Mouse (Mus musculus) hindbrain, embryonic 15.5 days (tissue): ENCODE results near the gene Sbsn. TPM values are rescaled to one million over a fixed set of nuclear protein-coding genes. Genes with fewer than 3 reads are reported as not detected.

Source experiments
- ATAC-seq: fragments of 200-750 bp; cut with Nextera tagmentation; 2 replicates; pipeline ENCODE4 v1.8.0; 2017; ENCODE audit warnings: low read depth, moderate number of reproducible peaks, moderate TSS enrichment; ENCODE audit not compliant: low FRiP score
- H3K27ac ChIP-seq: fragments of 300-500 bp; sonication (generic); replicated peaks from 2 replicates; pipeline ENCODE4 v1.5.1; 2015; ENCODE audit warnings: mild to moderate bottlenecking, inconsistent platforms
- H3K27me3 ChIP-seq: fragments of 300-500 bp; sonication (generic); 2 replicates; pipeline ENCODE4 v1.6.1; 2015; ENCODE audit warnings: control low read depth, inconsistent platforms
- H3K36me3 ChIP-seq: fragments of 300-500 bp; sonication (generic); 2 replicates; pipeline ENCODE4 v1.6.1; 2015; ENCODE audit warnings: control low read depth, inconsistent platforms
- H3K4me1 ChIP-seq: fragments of 300-500 bp; sonication (generic); replicated peaks from 2 replicates; pipeline ENCODE4 v1.6.1; 2015; ENCODE audit warnings: control low read depth, inconsistent platforms
- H3K4me2 ChIP-seq: fragments of 300-500 bp; sonication (generic); 2 replicates; pipeline ENCODE4 v1.6.1; 2015; ENCODE audit warnings: moderate library complexity, mild to moderate bottlenecking, inconsistent platforms
- H3K4me3 ChIP-seq: fragments of 300-500 bp; sonication (generic); 2 replicates; pipeline ENCODE4 v1.5.1; 2015; ENCODE audit warnings: mild to moderate bottlenecking, inconsistent platforms
- H3K9ac ChIP-seq: fragments of 300-500 bp; sonication (generic); 2 replicates; pipeline ENCODE4 v1.6.1; 2015; ENCODE audit warnings: inconsistent platforms
- H3K9me3 ChIP-seq: fragments of 300-500 bp; sonication (generic); 2 replicates; pipeline ENCODE4 v1.6.1; 2016; ENCODE audit warnings: control low read depth, inconsistent platforms
- WGBS: fragments of 180-500 bp; shearing (Covaris S2); methylation state at CpG from one replicate; pipeline ENCODE4 v1.1.7; 2015; 5-methylcytosine and 5-hydroxymethylcytosine counted together
- polyA plus RNA-seq: library from polyadenylated mRNA; unstranded; fragments of >200 nt; fragmentation: Nextera tagmentation; extraction: Ambion mirVana; gene quantifications from 2 replicates; pipeline ENCODE4 v1.2.1, GENCODE M21; 2015

Sbsn gene
- 2.2 TPM in 2 replicates for polyA plus RNA-seq

DNA sequence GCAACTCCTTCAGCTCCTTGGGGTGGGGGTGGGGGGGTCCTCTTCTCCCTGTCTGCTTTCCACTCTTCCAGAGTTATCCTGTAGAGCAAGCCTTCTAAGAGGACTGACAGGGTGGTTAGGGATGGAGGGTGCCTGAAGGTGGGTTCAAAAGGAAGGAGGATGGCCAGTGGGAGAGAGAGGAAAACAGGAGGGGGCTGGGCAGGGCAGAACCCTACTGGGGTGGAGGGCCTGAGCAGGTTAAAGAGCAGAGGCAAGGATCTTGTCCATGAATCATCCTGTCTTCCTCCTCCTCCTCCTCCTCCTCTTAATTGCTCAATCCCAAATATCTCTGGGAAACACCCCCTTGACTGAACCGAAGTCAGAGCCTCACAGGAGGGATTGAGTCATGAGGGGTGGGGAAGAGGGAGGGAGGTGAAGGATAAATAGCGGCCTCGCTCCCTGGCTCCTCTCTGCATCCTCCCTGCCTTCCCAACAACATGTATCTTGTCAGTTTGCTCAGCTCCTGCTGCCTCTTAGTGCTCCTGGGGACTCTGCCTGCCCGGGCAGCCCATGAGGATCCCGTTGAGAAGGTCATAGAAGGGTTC is at the start of gene Sbsn:
Sbsn (plus strand) TSS at position 386 of the 584 bp plus-strand sequence.
- Histone ChIP-seq H3K9ac (no peak within 1 kb of the TSS), H3K4me1 (no peaks in the 10 kb centered on the region), H3K9me3 (no peaks in the 10 kb centered on the region), H3K36me3 (peaks cover 19% of the 10 kb centered on the region), H3K27ac (no peak within 1 kb of the TSS), H3K27me3 (no peaks in the 10 kb centered on the region), H3K4me2 (no peak within 1 kb of the TSS), H3K4me3 (no peak within 1 kb of the TSS)
- WGBS, result 69% methylated on average over 5 of the region's 5 CpGs
- ATAC-seq, result no peak

- H3K27ac ChIP-seq, result no peak overlapping the region
- WGBS, result 80% methylated on average over 8 of the region's 8 CpGs
- no peak overlapping the region for H3K4me2 ChIP-seq
- no peak for ATAC-seq
- no peaks in the 10 kb centered on the region for H3K27me3 ChIP-seq
- no peak overlapping the region for H3K4me3 ChIP-seq
- H3K9me3 ChIP-seq, result no peaks in the 10 kb centered on the region
- no peaks in the 10 kb centered on the region for H3K36me3 ChIP-seq
- no peak overlapping the region for H3K9ac ChIP-seq
- H3K4me1 ChIP-seq, result no peaks in the 10 kb centered on the region
Observed at GRCm38 (mm10) chr7:30706214-30706882, 44.9 kb upstream of the Sbsn start.

DNA sequence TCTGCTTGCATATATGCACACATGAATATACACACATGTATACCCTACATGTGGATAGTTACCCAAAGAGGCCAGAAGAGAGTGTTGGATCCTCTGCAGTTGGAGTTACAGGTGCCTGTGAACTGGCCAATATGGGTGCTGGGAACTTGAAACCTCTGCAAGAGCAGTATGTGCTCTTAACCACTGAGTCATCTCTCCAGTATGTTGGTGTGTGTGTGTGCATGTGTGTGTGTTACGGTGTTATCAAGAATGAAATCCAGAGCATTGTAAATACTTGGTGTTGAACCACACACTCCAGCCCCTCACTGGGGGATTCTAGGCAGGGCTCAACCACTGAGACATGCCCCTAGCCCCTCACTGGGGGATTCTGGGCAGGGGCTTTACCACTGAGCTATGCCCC is 43.8 kb upstream of the Sbsn start:
- Histone ChIP-seq H3K4me3 (no peak overlapping the region), H3K4me2 (no peak overlapping the region), H3K9ac (no peak overlapping the region), H3K4me1 (no peaks in the 10 kb centered on the region), H3K36me3 (no peaks in the 10 kb centered on the region), H3K27me3 (no peaks in the 10 kb centered on the region), H3K27ac (no peak overlapping the region), H3K9me3 (no peaks in the 10 kb centered on the region)
- 100% methylated on average over 1 of the region's 1 CpGs for WGBS
- no peak for ATAC-seq

DNA sequence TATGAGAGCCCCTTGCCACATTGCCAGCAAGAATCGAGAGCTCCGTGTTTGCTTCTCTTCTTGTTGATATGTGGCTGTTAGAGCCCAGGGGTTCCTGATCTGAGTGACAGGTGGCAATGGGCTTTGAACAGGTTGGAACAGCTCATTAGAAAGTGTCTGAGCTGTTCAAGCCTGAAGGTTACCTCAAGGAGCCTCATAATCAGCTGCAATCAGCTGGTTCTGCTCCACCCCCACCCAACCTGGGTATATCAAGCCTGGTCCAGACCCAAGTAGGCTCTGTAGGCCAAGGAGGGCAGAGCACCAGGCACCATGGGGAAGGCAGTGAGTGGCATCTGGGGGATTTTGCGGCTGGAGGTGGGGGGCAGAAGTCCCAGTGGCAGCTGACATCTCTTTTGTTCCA is 39.3 kb upstream of the Sbsn start, which contains the start of gene Atp4a:
Atp4a (plus strand) TSS at position 268 of the 400 bp plus-strand sequence.
- Histone ChIP-seq H3K9me3 (no peaks in the 10 kb centered on the region), H3K27me3 (peaks cover 19% of the 10 kb centered on the region), H3K36me3 (no peaks in the 10 kb centered on the region), H3K4me3 (no peak within 1 kb of the TSS), H3K4me2 (no peak within 1 kb of the TSS), H3K9ac (no peak within 1 kb of the TSS), H3K4me1 (peaks cover 2% of the 10 kb centered on the region; the same call in 1 of the 2 replicates), H3K27ac (no peak within 1 kb of the TSS)
- ATAC-seq, result no peak
- 83% methylated on average over 3 of the region's 3 CpGs for WGBS

- peak; percentile 95 for ATAC-seq
Observed at GRCm38 (mm10) chr7:30717006-30717715, 34.1 kb upstream of the Sbsn start.

DNA sequence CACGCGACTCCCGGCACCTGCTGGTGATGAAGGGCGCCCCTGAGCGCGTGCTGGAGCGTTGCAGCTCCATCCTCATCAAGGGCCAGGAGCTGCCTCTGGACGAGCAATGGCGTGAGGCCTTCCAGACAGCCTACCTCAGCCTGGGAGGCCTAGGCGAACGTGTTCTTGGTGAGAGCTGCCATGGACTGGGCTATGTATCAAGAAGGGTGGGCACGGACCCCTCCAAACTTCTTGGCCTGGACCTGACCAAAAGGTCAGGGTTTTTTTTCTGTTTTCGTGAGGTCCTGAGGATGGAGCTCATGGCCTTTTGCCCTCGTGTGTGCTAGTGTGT is 33.6 kb upstream of the Sbsn start:
- 10% methylated on average over 14 of the region's 14 CpGs for WGBS
- no peak for ATAC-seq
- Histone ChIP-seq H3K36me3 (no peaks in the 10 kb centered on the region), H3K4me1 (peaks cover 10% of the 10 kb centered on the region), H3K9me3 (no peaks in the 10 kb centered on the region), H3K27me3 (peaks cover 29% of the 10 kb centered on the region), H3K4me2 (peak overlapping the region; percentile 66), H3K4me3 (peak overlapping the region; percentile 41), H3K27ac (no peak overlapping the region), H3K9ac (peak overlapping the region; percentile 34; the same call in 1 of the 2 replicates)

More at GRCm38 (mm10) chr7:30717006-30717715, 34.1 kb upstream of the Sbsn start:
- Histone ChIP-seq H3K9ac (peak overlapping the region; percentile 34; the same call in 1 of the 2 replicates), H3K4me1 (peaks cover 10% of the 10 kb centered on the region), H3K9me3 (no peaks in the 10 kb centered on the region), H3K4me2 (peak overlapping the region; percentile 66), H3K27ac (no peak overlapping the region), H3K4me3 (peak overlapping the region; percentile 41), H3K27me3 (peaks cover 29% of the 10 kb centered on the region), H3K36me3 (no peaks in the 10 kb centered on the region)
- WGBS, result 2% methylated on average over 43 of the region's 43 CpGs

DNA sequence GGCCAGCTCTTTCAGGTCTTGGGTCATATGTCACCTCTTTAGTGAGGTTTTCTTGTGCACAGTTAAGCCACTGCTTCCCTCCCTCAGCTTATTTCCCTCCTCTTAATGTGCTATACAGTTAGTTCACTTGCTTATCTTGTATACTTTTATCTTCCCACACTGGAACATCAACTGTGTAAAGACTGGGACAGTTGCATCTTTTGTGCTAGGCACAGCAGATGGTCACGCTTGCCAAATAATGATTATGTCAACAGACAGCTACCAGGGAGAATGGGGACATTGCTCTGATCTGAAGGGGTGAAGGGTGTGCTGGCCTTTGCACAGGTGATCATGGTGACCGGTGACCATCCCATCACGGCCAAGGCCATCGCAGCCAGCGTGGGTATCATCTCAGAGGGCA is 31.6 kb upstream of the Sbsn start:
- H3K36me3 ChIP-seq, result no peaks in the 10 kb centered on the region
- H3K4me2 ChIP-seq, result no peak overlapping the region
- ATAC-seq, result no peak
- WGBS, result 92% methylated on average over 5 of the region's 5 CpGs
- H3K9me3 ChIP-seq, result no peaks in the 10 kb centered on the region
- H3K27me3 ChIP-seq, result peaks cover 23% of the 10 kb centered on the region
- H3K4me3 ChIP-seq, result no peak overlapping the region
- no peak overlapping the region for H3K9ac ChIP-seq
- H3K27ac ChIP-seq, result no peak overlapping the region
- peaks cover 10% of the 10 kb centered on the region for H3K4me1 ChIP-seq

DNA sequence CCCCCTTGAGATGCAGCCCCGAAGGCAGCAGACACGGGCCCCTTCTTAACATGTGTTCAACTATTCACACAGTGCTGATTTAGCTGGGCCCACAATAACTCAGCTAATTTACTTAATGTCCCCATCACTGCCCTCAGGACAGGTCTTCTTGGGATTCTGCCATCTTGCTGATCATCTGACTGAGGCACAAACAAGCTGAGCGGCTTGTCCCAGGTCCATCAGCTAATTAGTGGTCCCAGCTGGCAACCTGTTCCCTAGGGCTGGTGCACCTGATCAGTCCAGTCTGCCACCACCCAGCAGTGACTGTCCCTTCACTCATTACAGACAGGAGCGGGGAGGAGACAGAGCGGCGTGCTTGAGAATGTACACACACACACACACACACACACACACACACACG is 30.0 kb upstream of the Sbsn start:
- H3K9ac ChIP-seq, result no peak overlapping the region
- WGBS, result 69% methylated on average over 7 of the region's 7 CpGs
- no peak overlapping the region for H3K4me2 ChIP-seq
- no peak for ATAC-seq
- peaks cover 16% of the 10 kb centered on the region for H3K27me3 ChIP-seq
- no peak overlapping the region for H3K27ac ChIP-seq
- no peak overlapping the region for H3K4me3 ChIP-seq
- no peaks in the 10 kb centered on the region for H3K9me3 ChIP-seq
- peaks cover 10% of the 10 kb centered on the region for H3K4me1 ChIP-seq
- H3K36me3 ChIP-seq, result no peaks in the 10 kb centered on the region

GRCm38 (mm10) chr7:30723274-30723953 is 27.9 kb upstream of the Sbsn start:
- H3K36me3 ChIP-seq, result peaks cover 8% of the 10 kb centered on the region
- no peak overlapping the region for H3K4me2 ChIP-seq
- no peak overlapping the region for H3K9ac ChIP-seq
- WGBS, result 68% methylated on average over 6 of the region's 6 CpGs
- H3K4me3 ChIP-seq, result no peak overlapping the region
- H3K27me3 ChIP-seq, result no peaks in the 10 kb centered on the region
- no peaks in the 10 kb centered on the region for H3K9me3 ChIP-seq
- H3K4me1 ChIP-seq, result peaks cover 8% of the 10 kb centered on the region
- H3K27ac ChIP-seq, result no peak overlapping the region
- ATAC-seq, result no peak

DNA sequence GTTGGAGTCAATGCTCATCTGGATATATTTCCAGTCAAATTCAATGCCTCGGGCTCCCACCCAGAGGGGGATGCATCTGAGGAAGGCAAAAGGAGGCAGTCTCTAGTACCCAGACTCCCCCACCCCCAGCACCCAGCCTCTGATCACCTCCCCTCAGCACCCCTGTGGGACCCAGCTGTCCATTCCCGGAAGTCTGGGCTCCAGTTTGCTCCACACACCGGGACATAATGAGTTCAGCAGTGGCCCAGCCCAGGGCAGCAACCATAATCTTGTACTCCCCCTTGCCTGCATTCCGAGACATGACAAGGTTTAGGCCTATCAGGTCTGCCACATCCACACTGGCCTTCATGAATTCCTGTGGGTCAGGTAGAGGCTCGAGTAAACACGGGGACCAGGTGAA is 23.1 kb upstream of the Sbsn start:
- no peak for ATAC-seq
- Histone ChIP-seq H3K36me3 (peaks cover 8% of the 10 kb centered on the region), H3K4me1 (peaks cover 33% of the 10 kb centered on the region), H3K9me3 (no peaks in the 10 kb centered on the region), H3K4me3 (peak overlapping the region; percentile 72), H3K9ac (peak overlapping the region; percentile 87), H3K27me3 (no peaks in the 10 kb centered on the region), H3K4me2 (peak overlapping the region; percentile 83), H3K27ac (no peak overlapping the region)
- WGBS, result 88% methylated on average over 6 of the region's 6 CpGs

DNA sequence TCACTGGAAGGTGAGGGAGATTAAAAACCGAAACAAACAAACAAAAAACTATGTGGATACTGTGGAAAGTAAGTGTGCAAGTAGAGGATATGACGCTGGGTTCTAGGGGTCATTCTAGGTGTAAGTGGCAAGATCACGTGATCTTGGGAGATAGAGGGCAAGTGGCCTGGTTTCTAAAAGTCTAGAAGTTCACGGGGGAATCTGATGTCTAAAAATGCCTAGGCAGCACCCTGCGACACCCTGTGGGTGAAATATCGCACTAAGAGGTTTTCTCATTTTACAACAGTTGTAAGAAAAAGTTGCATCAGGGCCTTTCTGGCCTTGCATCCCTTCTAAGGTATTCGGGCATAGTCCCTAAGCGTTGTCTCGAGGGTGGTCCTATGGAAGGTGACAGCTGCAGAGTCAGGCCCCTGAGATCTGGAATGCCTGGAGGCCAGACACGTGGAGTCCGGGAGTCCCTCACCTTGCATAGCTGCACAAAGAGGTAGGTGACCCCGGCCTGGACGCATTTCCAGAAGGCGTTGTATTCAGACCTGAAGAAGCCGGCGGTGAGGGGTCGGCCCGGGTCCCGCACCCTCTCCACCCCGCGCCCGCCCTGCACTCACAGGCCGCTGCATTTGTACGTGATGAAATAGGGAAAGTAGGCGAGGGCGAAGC is 22.4 kb upstream of the Sbsn start:
- H3K9me3 ChIP-seq, result no peaks in the 10 kb centered on the region
- ATAC-seq, result peak; percentile 61
- peak overlapping the region; percentile 87 for H3K9ac ChIP-seq
- peak overlapping the region; percentile 72 for H3K4me3 ChIP-seq
- peak overlapping the region; percentile 89 for H3K27ac ChIP-seq
- peaks cover 33% of the 10 kb centered on the region for H3K4me1 ChIP-seq
- H3K27me3 ChIP-seq, result no peaks in the 10 kb centered on the region
- WGBS, result 9% methylated on average over 26 of the region's 26 CpGs
- H3K4me2 ChIP-seq, result peak overlapping the region; percentile 83
- peaks cover 8% of the 10 kb centered on the region for H3K36me3 ChIP-seq
